Mouse (Mus musculus) stomach, embryonic 14.5 days (tissue): Measurements from ENCODE around the gene Rogdi. TPM values are rescaled to one million over a fixed set of nuclear protein-coding genes. Genes with fewer than 3 reads are reported as not detected.

Source experiments
- ATAC-seq: fragments of 200-750 bp; cut with Nextera tagmentation; 2 replicates; pipeline ENCODE4 v1.8.0; 2017; ENCODE audit warnings: low read depth, moderate TSS enrichment; ENCODE audit not compliant: insufficient number of reproducible peaks, insufficient read depth, low FRiP score
- H3K27ac ChIP-seq: fragments of 300-500 bp; sonication (generic); 2 replicates; pipeline ENCODE4 v1.5.1; 2014; ENCODE audit warnings: mild to moderate bottlenecking, low read length, moderate library complexity, mixed read lengths
- H3K27me3 ChIP-seq: fragments of 300-500 bp; sonication (generic); 2 replicates; pipeline ENCODE4 v1.6.1; 2014; ENCODE audit warnings: low read length, control low read depth, mixed read lengths; ENCODE audit not compliant: control insufficient read depth, insufficient read depth
- H3K36me3 ChIP-seq: fragments of 300-500 bp; sonication (generic); 2 replicates; pipeline ENCODE4 v1.6.1; 2014; ENCODE audit warnings: mild to moderate bottlenecking, control low read depth, low read length, moderate library complexity, mixed read lengths; ENCODE audit not compliant: control insufficient read depth, insufficient read depth
- H3K4me1 ChIP-seq: fragments of 300-500 bp; sonication (generic); 2 replicates; pipeline ENCODE4 v1.6.1; 2014; ENCODE audit warnings: low read length, control low read depth, mixed read lengths; ENCODE audit not compliant: control insufficient read depth, insufficient read depth
- H3K4me2 ChIP-seq: fragments of 300-500 bp; sonication (generic); replicated peaks from 2 replicates; pipeline ENCODE4 v1.6.1; 2014; ENCODE audit warnings: low read depth, low read length, control low read depth
- H3K4me3 ChIP-seq: fragments of 300-500 bp; sonication (generic); 2 replicates; pipeline ENCODE4 v1.5.1; 2014; ENCODE audit warnings: low read depth, low read length, control low read depth
- H3K9ac ChIP-seq: fragments of 300-500 bp; sonication (generic); replicated peaks from 2 replicates; pipeline ENCODE4 v1.6.1; 2014; ENCODE audit warnings: low read depth, mild to moderate bottlenecking, control low read depth, low read length, moderate library complexity, mixed read lengths
- H3K9me3 ChIP-seq: fragments of 300-500 bp; sonication (generic); 2 replicates; pipeline ENCODE4 v1.6.1; 2016; ENCODE audit warnings: low read depth, low read length, control low read depth; ENCODE audit not compliant: control insufficient read depth
- WGBS: fragments of 180-500 bp; shearing (Covaris S2); extraction: QIAGEN DNeasy Blood & Tissue Kit; methylation state at CpG from one replicate; pipeline ENCODE4 v1.1.7; 2014; 5-methylcytosine and 5-hydroxymethylcytosine counted together
- polyA plus RNA-seq: library from polyadenylated mRNA; unstranded; fragments of >200 nt; fragmentation: Nextera tagmentation; extraction: Ambion mirVana; gene quantifications from 2 replicates; pipeline ENCODE4 v1.2.1, GENCODE M21; 2014

Rogdi gene
- polyA plus RNA-seq, 1 experiment from 2014 or later: 61.9 TPM

- peak overlapping the region; percentile 27; the same call in 1 of the 2 replicates for H3K27ac ChIP-seq
- ATAC-seq: peak; percentile 31; the same call in 1 of the 2 replicates
- H3K36me3 ChIP-seq: no peaks in the 10 kb centered on the region; the same call in 1 of the 2 replicates
- H3K4me3 ChIP-seq: peak overlapping the region; percentile 20
- H3K4me2 ChIP-seq: peak overlapping the region; percentile 35
- H3K27me3 ChIP-seq: no peaks in the 10 kb centered on the region
- WGBS: 33% methylated on average over 6 of the region's 6 CpGs
- H3K9ac ChIP-seq: no peak overlapping the region; the same call in 1 of the 2 replicates
- no peaks in the 10 kb centered on the region for H3K9me3 ChIP-seq
- H3K4me1 ChIP-seq: no peaks in the 10 kb centered on the region
These were observed 5.9 kb downstream of the Rogdi start for GRCm38 (mm10) chr16:5007492-5007891.

GRCm38 (mm10) chr16:5007067-5007466, 6.3 kb downstream of the Rogdi start, which contains the start of gene Smim22:
Smim22 (plus strand) TSS chr16:5007288.
- no peaks in the 10 kb centered on the region for H3K9me3 ChIP-seq
- H3K4me1 ChIP-seq: no peaks in the 10 kb centered on the region
- H3K27me3 ChIP-seq: no peaks in the 10 kb centered on the region
- 38% methylated on average over 5 of the region's 5 CpGs for WGBS
- H3K27ac ChIP-seq: peak within 1 kb of the TSS; percentile 27; the same call in 1 of the 2 replicates
- H3K36me3 ChIP-seq: no peaks in the 10 kb centered on the region; the same call in 1 of the 2 replicates
- no peak within 1 kb of the TSS; the same call in 1 of the 2 replicates for H3K9ac ChIP-seq
- ATAC-seq: peak; percentile 87
- H3K4me3 ChIP-seq: peak within 1 kb of the TSS; percentile 20
- H3K4me2 ChIP-seq: peak within 1 kb of the TSS; percentile 35

GRCm38 (mm10) chr16:5000611-5001010, 12.7 kb downstream of the Rogdi start:
- Histone ChIP-seq H3K4me2 (no peak overlapping the region), H3K4me1 (no peaks in the 10 kb centered on the region), H3K9ac (no peak overlapping the region), H3K27me3 (no peaks in the 10 kb centered on the region), H3K9me3 (no peaks in the 10 kb centered on the region), H3K36me3 (no peaks in the 10 kb centered on the region), H3K27ac (no peak overlapping the region), H3K4me3 (no peak overlapping the region)
- WGBS: 64% methylated on average over 3 of the region's 3 CpGs
- ATAC-seq: no peak

GRCm38 (mm10) chr16:4998984-4999383, 14.4 kb downstream of the Rogdi start:
- no peak overlapping the region for H3K4me3 ChIP-seq
- H3K9ac ChIP-seq: no peak overlapping the region
- no peaks in the 10 kb centered on the region for H3K36me3 ChIP-seq
- WGBS: 20% methylated on average over 1 of the region's 1 CpGs
- no peaks in the 10 kb centered on the region for H3K4me1 ChIP-seq
- no peak for ATAC-seq
- no peak overlapping the region for H3K27ac ChIP-seq
- H3K9me3 ChIP-seq: no peaks in the 10 kb centered on the region
- H3K4me2 ChIP-seq: no peak overlapping the region
- no peaks in the 10 kb centered on the region for H3K27me3 ChIP-seq

- Histone ChIP-seq H3K27ac (no peak within 1 kb of the TSS), H3K36me3 (no peaks in the 10 kb centered on the region), H3K4me3 (no peak within 1 kb of the TSS), H3K4me1 (no peaks in the 10 kb centered on the region), H3K9ac (no peak within 1 kb of the TSS), H3K4me2 (no peak within 1 kb of the TSS), H3K27me3 (no peaks in the 10 kb centered on the region), H3K9me3 (no peaks in the 10 kb centered on the region)
- ATAC-seq: no peak
- 39% methylated on average over 3 of the region's 3 CpGs for WGBS
These were observed 15.8 kb downstream of the Rogdi start, which contains the start of gene Sept12 for GRCm38 (mm10) chr16:4997553-4997952. Sept12 (minus strand) TSS chr16:4997852.

GRCm38 (mm10) chr16:4993276-4993675, 20.1 kb downstream of the Rogdi start:
- no peak overlapping the region for H3K27ac ChIP-seq
- H3K9me3 ChIP-seq: no peaks in the 10 kb centered on the region
- H3K4me2 ChIP-seq: no peak overlapping the region
- H3K27me3 ChIP-seq: no peaks in the 10 kb centered on the region
- H3K36me3 ChIP-seq: no peaks in the 10 kb centered on the region
- no peak overlapping the region for H3K9ac ChIP-seq
- no peak overlapping the region for H3K4me3 ChIP-seq
- no peaks in the 10 kb centered on the region for H3K4me1 ChIP-seq
- no peak for ATAC-seq
- 84% methylated on average over 4 of the region's 4 CpGs for WGBS

GRCm38 (mm10) chr16:4984717-4985116, 28.6 kb downstream of the Rogdi start:
- no peak overlapping the region for H3K9ac ChIP-seq
- H3K9me3 ChIP-seq: no peaks in the 10 kb centered on the region
- H3K4me3 ChIP-seq: no peak overlapping the region
- no peak for ATAC-seq
- H3K36me3 ChIP-seq: no peaks in the 10 kb centered on the region
- 88% methylated on average over 12 of the region's 12 CpGs for WGBS
- no peaks in the 10 kb centered on the region for H3K27me3 ChIP-seq
- H3K27ac ChIP-seq: no peak overlapping the region
- H3K4me1 ChIP-seq: no peaks in the 10 kb centered on the region
- no peak overlapping the region for H3K4me2 ChIP-seq

- H3K27me3 ChIP-seq: no peaks in the 10 kb centered on the region
- no peak overlapping the region for H3K27ac ChIP-seq
- H3K36me3 ChIP-seq: no peaks in the 10 kb centered on the region
- no peak overlapping the region for H3K4me2 ChIP-seq
- whole genome bisulfite sequencing: 75% methylated on average over 4 of the region's 4 CpGs
- 0 out of 2 replicates have a peak, but pooled peaks have one; percentile 63 for ATAC-seq
- H3K4me1 ChIP-seq: no peaks in the 10 kb centered on the region
- no peak overlapping the region for H3K9ac ChIP-seq
- H3K9me3 ChIP-seq: no peaks in the 10 kb centered on the region
- H3K4me3 ChIP-seq: no peak overlapping the region
These were observed 33.5 kb downstream of the Rogdi start for GRCm38 (mm10) chr16:4979755-4980380.
